Mouse (Mus musculus): Measurements from ENCODE around the gene Hhatl. TPM values are rescaled to one million over a fixed set of nuclear protein-coding genes. Genes with fewer than 3 reads are reported as not detected.
A peak's percentile ranks its signal among the peaks of the same experiment; 100 is the strongest.

Gene Hhatl
- polyA plus RNA-seq, 1 experiment from 2014 or later, result 1.5 TPM

GRCm38 (mm10) chr9:121760271-121761090 is 31.8 kb downstream of the Hhatl start:
- WGBS, result 2% methylated on average over 43 of the region's 43 CpGs
- H3K27me3 ChIP-seq (ENCODE audit: control insufficient read depth, insufficient read depth, low read length), result no peaks in the 10 kb centered on the region
- H3K9me3 ChIP-seq (ENCODE audit: control insufficient read depth, low read length), result no peaks in the 10 kb centered on the region
- H3K36me3 ChIP-seq (ENCODE audit: control insufficient read depth, insufficient read depth, low read length), result peaks cover 7% of the 10 kb centered on the region; the same call in 1 of the 2 replicates
- DNase-seq (ENCODE audit: low spot score) (peak; percentile 77), ATAC-seq (ENCODE audit: low FRiP score, low TSS enrichment) (peak; percentile 67)
- H3K27ac ChIP-seq (replicated peaks), result peak overlapping the region; percentile 92
- TF ChIP-seq EP300 (optimal IDR thresholded peaks at IDR 0.05), result no peak
- no peak for TF ChIP-seq CTCF (IDR thresholded peaks at IDR 0.05; ENCODE audit: low read depth)
- peak overlapping the region; percentile 96 for H3K4me2 ChIP-seq (replicated peaks; ENCODE audit: low read depth)
- 0 out of 2 replicates have a peak, but pooled peaks cover 8% of the 10 kb centered on the region for H3K4me1 ChIP-seq (replicated peaks; ENCODE audit: control insufficient read depth, insufficient read depth)
- peak overlapping the region; percentile 89 for H3K9ac ChIP-seq (ENCODE audit: low read length)
- H3K4me3 ChIP-seq (ENCODE audit: low read depth, low read length), result peak overlapping the region; percentile 73

GRCm38 (mm10) chr9:121759091-121760081 is 32.9 kb downstream of the Hhatl start, which contains the start of gene Zfp651:
TSS of gene Zfp651 (plus strand) at chr9:121759330.
- Histone ChIP-seq H3K27me3 (ENCODE audit: control insufficient read depth, insufficient read depth, low read length) (no peaks in the 10 kb centered on the region), H3K4me2 (replicated peaks; ENCODE audit: low read depth) (peak within 1 kb of the TSS; percentile 96), H3K9ac (ENCODE audit: low read length) (peak within 1 kb of the TSS; percentile 89), H3K4me1 (replicated peaks; ENCODE audit: control insufficient read depth, insufficient read depth) (0 out of 2 replicates have a peak, but pooled peaks cover 8% of the 10 kb centered on the region), H3K27ac (replicated peaks) (peak within 1 kb of the TSS; percentile 92), H3K36me3 (ENCODE audit: control insufficient read depth, insufficient read depth, low read length) (peaks cover 8% of the 10 kb centered on the region; the same call in 1 of the 2 replicates), H3K9me3 (ENCODE audit: control insufficient read depth, low read length) (no peaks in the 10 kb centered on the region), H3K4me3 (ENCODE audit: low read depth, low read length) (peak within 1 kb of the TSS; percentile 73)
- WGBS, result under 1% methylated on average over 81 of the region's 97 CpGs
- DNase-seq (ENCODE audit: low spot score), result peak; percentile 69
- TF ChIP-seq CTCF (IDR thresholded peaks at IDR 0.05; ENCODE audit: low read depth) (no peak), EP300 (optimal IDR thresholded peaks at IDR 0.05) (no peak)
- peak; percentile 74 for ATAC-seq (ENCODE audit: low FRiP score, low TSS enrichment)

DNA sequence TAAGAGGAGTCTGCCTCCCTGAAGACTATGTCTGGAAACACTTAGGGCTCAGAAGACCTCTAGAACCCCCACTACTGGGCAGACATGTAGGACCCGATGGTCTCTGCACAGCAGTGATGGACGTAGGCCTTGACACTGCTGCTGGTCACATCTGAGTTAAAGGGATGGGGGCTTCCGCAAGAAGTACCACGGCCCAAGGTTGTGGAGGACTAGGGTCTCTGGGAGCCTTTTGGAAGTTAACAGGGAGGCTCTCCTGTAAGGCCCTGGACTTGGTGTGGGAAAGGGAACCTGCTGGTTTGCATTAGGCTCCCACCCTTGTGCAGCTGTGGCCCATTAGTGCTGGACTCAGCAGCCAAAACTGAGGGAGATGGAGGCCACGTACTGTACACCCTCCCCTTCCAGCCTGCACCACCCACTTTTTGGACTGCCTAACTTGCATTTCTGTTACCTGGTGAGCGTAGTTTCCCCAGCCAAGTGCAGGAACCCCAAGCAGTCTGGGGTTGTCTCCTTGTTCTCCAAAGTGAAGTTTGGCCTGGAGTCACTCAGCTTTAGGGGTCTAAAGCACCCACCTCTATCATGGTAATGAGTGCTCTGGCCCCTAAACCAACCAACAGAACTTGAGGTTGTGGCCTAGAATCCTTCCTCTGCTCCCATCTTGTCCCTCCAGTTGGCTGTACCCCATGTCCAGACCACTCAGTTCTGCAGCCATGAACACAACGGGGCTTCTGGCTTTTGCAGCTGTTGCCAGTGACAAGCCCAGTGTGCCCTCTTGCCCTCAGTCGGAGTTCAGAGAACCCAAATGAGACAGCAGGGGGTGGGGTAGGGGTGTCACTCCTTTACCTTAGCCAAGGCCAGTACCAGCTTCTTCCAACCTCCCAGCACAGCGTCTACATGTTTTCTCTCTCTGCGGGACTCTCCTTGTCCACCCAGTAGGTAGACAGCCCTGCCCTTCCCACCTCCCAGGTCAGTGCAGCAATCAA is 34.2 kb downstream of the Hhatl start:
- 0 out of 2 replicates have a peak, but pooled peaks cover 8% of the 10 kb centered on the region for H3K4me1 ChIP-seq (replicated peaks; ENCODE audit: control insufficient read depth, insufficient read depth)
- peaks cover 13% of the 10 kb centered on the region; the same call in 1 of the 2 replicates for H3K36me3 ChIP-seq (ENCODE audit: control insufficient read depth, insufficient read depth, low read length)
- H3K27me3 ChIP-seq (ENCODE audit: control insufficient read depth, insufficient read depth, low read length), result no peaks in the 10 kb centered on the region
- DNase-seq (ENCODE audit: low spot score) (peak; percentile 38), ATAC-seq (ENCODE audit: low FRiP score, low TSS enrichment) (no peak)
- H3K9ac ChIP-seq (ENCODE audit: low read length), result 0 out of 2 replicates have a peak overlapping the region, but pooled peaks have one; percentile 89
- peak overlapping the region; percentile 96 for H3K4me2 ChIP-seq (replicated peaks; ENCODE audit: low read depth)
- H3K9me3 ChIP-seq (ENCODE audit: control insufficient read depth, low read length), result no peaks in the 10 kb centered on the region
- TF ChIP-seq EP300 (optimal IDR thresholded peaks at IDR 0.05) (no peak), CTCF (IDR thresholded peaks at IDR 0.05; ENCODE audit: low read depth) (no peak)
- no peak overlapping the region for H3K4me3 ChIP-seq (ENCODE audit: low read depth, low read length)
- H3K27ac ChIP-seq (replicated peaks), result 0 out of 2 replicates have a peak overlapping the region, but pooled peaks have one; percentile 13
- 47% methylated on average over 10 of the region's 10 CpGs for WGBS

DNA sequence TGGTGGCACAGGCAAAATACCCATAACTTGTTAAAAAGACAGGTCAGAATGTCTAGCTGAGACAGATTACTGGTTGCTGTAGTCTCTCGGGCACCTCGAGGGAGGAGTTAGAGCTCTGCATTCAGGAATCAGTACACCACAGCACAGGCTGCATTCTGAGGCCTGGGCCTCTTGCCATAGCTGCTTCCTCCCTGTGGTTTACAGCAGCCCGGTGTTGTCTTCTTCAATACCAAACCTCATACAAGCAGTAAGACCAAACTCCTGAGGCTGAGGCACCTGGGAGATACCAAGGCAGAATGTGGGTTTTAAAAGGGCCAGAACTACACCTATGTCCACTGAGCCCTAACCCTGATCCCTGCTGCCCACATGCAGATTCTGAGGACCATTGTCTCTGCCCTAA is 34.9 kb downstream of the Hhatl start:
- TF ChIP-seq CTCF (IDR thresholded peaks at IDR 0.05; ENCODE audit: low read depth) (no peak), EP300 (optimal IDR thresholded peaks at IDR 0.05) (no peak)
- Histone ChIP-seq H3K4me2 (replicated peaks; ENCODE audit: low read depth) (no peak overlapping the region), H3K4me1 (replicated peaks; ENCODE audit: control insufficient read depth, insufficient read depth) (0 out of 2 replicates have a peak, but pooled peaks cover 8% of the 10 kb centered on the region), H3K4me3 (ENCODE audit: low read depth, low read length) (no peak overlapping the region), H3K9me3 (ENCODE audit: control insufficient read depth, low read length) (no peaks in the 10 kb centered on the region), H3K36me3 (ENCODE audit: control insufficient read depth, insufficient read depth, low read length) (peaks cover 17% of the 10 kb centered on the region; the same call in 1 of the 2 replicates), H3K9ac (ENCODE audit: low read length) (no peak overlapping the region), H3K27me3 (ENCODE audit: control insufficient read depth, insufficient read depth, low read length) (no peaks in the 10 kb centered on the region), H3K27ac (replicated peaks) (0 out of 2 replicates have a peak overlapping the region, but pooled peaks have one; percentile 13)
- DNase-seq (ENCODE audit: low spot score) (peak; percentile 27), ATAC-seq (ENCODE audit: low FRiP score, low TSS enrichment) (no peak)
- 21% methylated on average over 3 of the region's 3 CpGs for WGBS
